Mouse (Mus musculus) myocyte (in vitro differentiated cells): ENCODE results near the gene Bahcc1.

Experiments
- MAX ChIP-seq: IDR thresholded peaks from one replicate; pipeline ENCODE4 v1.6.1; 2011; ENCODE audit warnings: low read depth, mild to moderate bottlenecking, control low read depth
- MYOD1 ChIP-seq, 3 experiments: IDR thresholded peaks; one replicate each; pipeline ENCODE4 v1.6.1; 2011; ENCODE audit warnings: control low read depth in 2 of 3, low read depth in 2 of 3, mild to moderate bottlenecking in 2 of 3, moderate library complexity in 1 of 3; ENCODE audit not compliant: insufficient read length in 2 of 3, control insufficient read depth in 1 of 3
- MYOG ChIP-seq, 3 experiments: IDR thresholded peaks; one replicate each; pipeline ENCODE4 v1.6.1; 2011; ENCODE audit warnings: control low read depth in 2 of 3, low read depth in 2 of 3, mild to moderate bottlenecking in 2 of 3; ENCODE audit not compliant: insufficient read length in 2 of 3, control insufficient read depth in 1 of 3, insufficient read depth in 1 of 3
- POLR2A ChIP-seq: IDR thresholded peaks from one replicate; pipeline ENCODE4 v1.6.1; 2011; ENCODE audit warnings: low read depth, mild to moderate bottlenecking, control low read depth, moderate library complexity; ENCODE audit not compliant: insufficient read length
- TCF3 ChIP-seq: IDR thresholded peaks from one replicate; pipeline ENCODE4 v1.6.1; 2011; ENCODE audit warnings: low read depth, control low read depth; ENCODE audit not compliant: insufficient read length
- USF1 ChIP-seq: IDR thresholded peaks from one replicate; pipeline ENCODE4 v1.6.1; 2011; ENCODE audit warnings: low read depth, mild to moderate bottlenecking, control low read depth, moderate library complexity

DNA sequence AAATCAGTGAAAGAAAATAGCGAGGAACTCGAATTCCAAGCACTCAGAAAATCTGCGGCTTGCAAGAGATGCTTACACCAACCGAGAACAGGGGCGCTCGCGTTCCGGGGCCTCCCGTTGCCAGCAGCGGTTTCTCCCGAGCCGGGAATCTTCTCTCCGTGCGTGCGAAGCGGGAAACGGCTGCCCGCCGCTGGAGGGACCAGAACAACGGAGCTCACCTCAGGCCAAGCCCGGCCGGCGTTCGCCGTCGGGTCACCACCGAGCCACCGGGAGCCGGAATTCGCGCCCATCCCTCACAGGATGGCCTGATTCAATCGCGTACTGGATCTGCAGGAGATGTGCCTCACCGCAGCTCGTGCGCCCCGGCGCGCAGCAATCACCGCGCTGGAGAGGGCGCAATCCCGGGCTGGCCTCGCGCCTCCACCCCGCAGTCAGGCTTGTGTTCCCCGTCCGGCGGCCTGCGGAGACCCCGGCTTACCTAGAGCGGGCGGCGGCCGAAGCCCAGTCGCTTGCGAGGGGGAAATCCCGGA, 1.8 kb upstream of the Bahcc1 start:
- TF ChIP-seq MYOG (IDR thresholded peaks at IDR 0.05; ENCODE audit: control insufficient read depth in 1 of 3, insufficient read depth in 1 of 3, insufficient read length in 2 of 3, low read depth in 2 of 3): no peak
- TF ChIP-seq USF1: no peak
- TF ChIP-seq MAX: no peak
- TF ChIP-seq POLR2A: no peak
- no peak for TF ChIP-seq TCF3
- peak in 1 of 3 experiments; percentile 0 for TF ChIP-seq MYOD1 (IDR thresholded peaks at IDR 0.05; ENCODE audit: control insufficient read depth in 1 of 3, insufficient read length in 2 of 3, low read depth in 2 of 3)
